Mouse (Mus musculus) forebrain, embryonic 16.5 days (tissue): Measurements from ENCODE around the gene Mast4. TPM values are rescaled to one million over a fixed set of nuclear protein-coding genes. Genes with fewer than 3 reads are reported as not detected.

Experiments used
- ATAC-seq: fragments of 200-750 bp; cut with Nextera tagmentation; 2 replicates; pipeline ENCODE4 v1.8.0; 2017; ENCODE audit warnings: mild to moderate bottlenecking, moderate library complexity
- H3K27ac ChIP-seq: fragments of 300-500 bp; sonication (generic); 2 replicates; pipeline ENCODE4 v1.5.1; 2014; ENCODE audit warnings: low read length, control low read depth
- H3K27me3 ChIP-seq: fragments of 300-500 bp; sonication (generic); replicated peaks from 2 replicates; pipeline ENCODE4 v1.6.1; 2014; ENCODE audit warnings: low read length; ENCODE audit not compliant: control insufficient read depth, insufficient read depth
- H3K36me3 ChIP-seq: fragments of 300-500 bp; sonication (generic); 2 replicates; pipeline ENCODE4 v1.6.1; 2014; ENCODE audit not compliant: control insufficient read depth, insufficient read depth
- H3K4me1 ChIP-seq: fragments of 300-500 bp; sonication (generic); replicated peaks from 2 replicates; pipeline ENCODE4 v1.6.1; 2014; ENCODE audit warnings: low read length; ENCODE audit not compliant: control insufficient read depth, insufficient read depth
- H3K4me2 ChIP-seq: fragments of 300-500 bp; sonication (generic); 2 replicates; pipeline ENCODE4 v1.6.1; 2014; ENCODE audit warnings: mild to moderate bottlenecking, low read length, control low read depth
- H3K4me3 ChIP-seq: fragments of 300-500 bp; sonication (generic); replicated peaks from 2 replicates; pipeline ENCODE4 v1.5.1; 2014; ENCODE audit warnings: mild to moderate bottlenecking, low read length, control low read depth
- H3K9ac ChIP-seq: fragments of 300-500 bp; sonication (generic); replicated peaks from 2 replicates; pipeline ENCODE4 v1.6.1; 2014; ENCODE audit warnings: low read depth, low read length, control low read depth
- H3K9me3 ChIP-seq: fragments of 300-500 bp; sonication (generic); 2 replicates; pipeline ENCODE4 v1.6.1; 2016; ENCODE audit warnings: low read length; ENCODE audit not compliant: control insufficient read depth
- WGBS: fragments of 180-500 bp; shearing (Covaris S2); extraction: QIAGEN DNeasy Blood & Tissue Kit; methylation state at CpG from one replicate; pipeline ENCODE4 v1.1.7; 2014; 5-methylcytosine and 5-hydroxymethylcytosine counted together
- polyA plus RNA-seq: library from polyadenylated mRNA; unstranded; fragments of >200 nt; fragmentation: Nextera tagmentation; extraction: Ambion mirVana; gene quantifications from 2 replicates; pipeline ENCODE4 v1.2.1, GENCODE M21; 2015

Gene Mast4
- polyA plus RNA-seq, 1 experiment from 2014 or later = 15.7 TPM

DNA sequence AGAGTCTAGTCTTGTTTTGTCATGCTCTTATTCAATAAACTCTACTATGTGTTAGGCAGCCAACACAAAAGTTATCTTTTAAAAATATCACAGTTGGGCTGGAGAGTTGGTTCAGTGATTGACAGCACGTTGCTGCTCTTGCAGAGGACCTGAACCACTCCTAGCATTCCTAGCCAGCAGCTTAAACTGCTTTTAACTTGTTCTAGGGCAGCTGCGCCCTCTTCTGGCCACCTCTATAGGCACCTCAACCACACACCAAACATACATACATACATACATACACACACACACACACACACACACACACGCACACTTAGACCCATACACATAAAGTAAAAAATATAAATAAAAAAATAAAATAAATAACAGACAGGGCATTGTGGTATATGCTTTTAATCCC is 262.5 kb downstream of the Mast4 start:
- no peak for ATAC-seq
- no peak overlapping the region for H3K9ac ChIP-seq
- H3K27me3 ChIP-seq = no peaks in the 10 kb centered on the region
- H3K4me2 ChIP-seq = no peak overlapping the region
- 78% methylated on average over 3 of the region's 3 CpGs for WGBS
- no peak overlapping the region for H3K27ac ChIP-seq
- H3K9me3 ChIP-seq = no peaks in the 10 kb centered on the region
- H3K4me3 ChIP-seq = no peak overlapping the region
- no peaks in the 10 kb centered on the region for H3K36me3 ChIP-seq
- peaks cover 7% of the 10 kb centered on the region for H3K4me1 ChIP-seq

- Histone ChIP-seq H3K4me3 (no peak overlapping the region), H3K27me3 (no peaks in the 10 kb centered on the region), H3K36me3 (no peaks in the 10 kb centered on the region), H3K4me1 (peaks cover 9% of the 10 kb centered on the region), H3K27ac (no peak overlapping the region), H3K9ac (no peak overlapping the region), H3K4me2 (no peak overlapping the region), H3K9me3 (no peaks in the 10 kb centered on the region)
- 22% methylated on average over 7 of the region's 7 CpGs for WGBS
- ATAC-seq = 0 out of 2 replicates have a peak, but pooled peaks have one; percentile 23
Measured at GRCm38 (mm10) chr13:103067581-103068166, 266.6 kb downstream of the Mast4 start.

GRCm38 (mm10) chr13:103065437-103065836 is 268.9 kb downstream of the Mast4 start:
- Histone ChIP-seq H3K36me3 (no peaks in the 10 kb centered on the region), H3K9me3 (no peaks in the 10 kb centered on the region), H3K4me1 (peaks cover 9% of the 10 kb centered on the region), H3K4me2 (no peak overlapping the region), H3K9ac (no peak overlapping the region), H3K4me3 (no peak overlapping the region), H3K27me3 (no peaks in the 10 kb centered on the region), H3K27ac (no peak overlapping the region)
- WGBS = 28% methylated on average over 7 of the region's 7 CpGs
- ATAC-seq = no peak

DNA sequence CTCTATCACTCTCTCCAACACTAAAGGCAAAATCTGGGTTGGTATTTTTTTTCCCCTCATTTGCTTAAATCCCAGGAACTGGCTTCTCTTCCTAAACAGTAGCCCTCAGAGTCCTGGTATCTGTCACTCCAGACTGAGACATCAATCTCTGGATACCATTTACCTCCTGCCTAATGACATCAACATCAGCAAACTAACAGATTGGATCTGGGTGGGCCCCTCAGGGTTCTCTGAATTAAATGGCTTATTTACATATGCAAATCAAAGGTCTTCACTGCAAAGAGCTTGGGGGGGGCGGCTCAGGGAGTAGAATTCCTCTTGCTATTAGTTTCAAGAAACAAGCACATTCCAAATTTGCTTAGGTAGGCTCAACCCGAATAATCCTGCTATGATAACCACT is 272.6 kb downstream of the Mast4 start:
- Histone ChIP-seq H3K27ac (no peak overlapping the region), H3K27me3 (no peaks in the 10 kb centered on the region), H3K4me2 (no peak overlapping the region), H3K9ac (no peak overlapping the region), H3K9me3 (no peaks in the 10 kb centered on the region), H3K36me3 (no peaks in the 10 kb centered on the region), H3K4me3 (no peak overlapping the region), H3K4me1 (0 out of 2 replicates have a peak, but pooled peaks cover 2% of the 10 kb centered on the region)
- no peak for ATAC-seq
- WGBS = 32% methylated on average over 2 of the region's 2 CpGs

- no peak for ATAC-seq
- Histone ChIP-seq H3K9ac (no peak overlapping the region), H3K27me3 (no peaks in the 10 kb centered on the region), H3K9me3 (no peaks in the 10 kb centered on the region), H3K4me2 (no peak overlapping the region), H3K27ac (no peak overlapping the region), H3K4me1 (no peaks in the 10 kb centered on the region), H3K36me3 (no peaks in the 10 kb centered on the region), H3K4me3 (no peak overlapping the region)
- 53% methylated on average over 11 of the region's 11 CpGs for WGBS
Measured at GRCm38 (mm10) chr13:103059995-103060652, 274.2 kb downstream of the Mast4 start.

- 80% methylated on average over 10 of the region's 10 CpGs for WGBS
- Histone ChIP-seq H3K9ac (no peak overlapping the region), H3K9me3 (no peaks in the 10 kb centered on the region), H3K36me3 (no peaks in the 10 kb centered on the region), H3K27me3 (no peaks in the 10 kb centered on the region), H3K4me1 (peaks cover 4% of the 10 kb centered on the region; the same call in 1 of the 2 replicates), H3K27ac (no peak overlapping the region), H3K4me3 (no peak overlapping the region), H3K4me2 (no peak overlapping the region)
- no peak for ATAC-seq
Measured at GRCm38 (mm10) chr13:103056451-103056850, 277.8 kb downstream of the Mast4 start.

- Histone ChIP-seq H3K4me2 (no peak overlapping the region), H3K9me3 (no peaks in the 10 kb centered on the region), H3K9ac (no peak overlapping the region), H3K27ac (no peak overlapping the region), H3K27me3 (no peaks in the 10 kb centered on the region), H3K4me3 (no peak overlapping the region), H3K36me3 (no peaks in the 10 kb centered on the region), H3K4me1 (peaks cover 4% of the 10 kb centered on the region; the same call in 1 of the 2 replicates)
- ATAC-seq = 0 out of 2 replicates have a peak, but pooled peaks have one; percentile 10
- 51% methylated on average over 7 of the region's 7 CpGs for WGBS
Measured at GRCm38 (mm10) chr13:103052661-103053060, 281.6 kb downstream of the Mast4 start.

DNA sequence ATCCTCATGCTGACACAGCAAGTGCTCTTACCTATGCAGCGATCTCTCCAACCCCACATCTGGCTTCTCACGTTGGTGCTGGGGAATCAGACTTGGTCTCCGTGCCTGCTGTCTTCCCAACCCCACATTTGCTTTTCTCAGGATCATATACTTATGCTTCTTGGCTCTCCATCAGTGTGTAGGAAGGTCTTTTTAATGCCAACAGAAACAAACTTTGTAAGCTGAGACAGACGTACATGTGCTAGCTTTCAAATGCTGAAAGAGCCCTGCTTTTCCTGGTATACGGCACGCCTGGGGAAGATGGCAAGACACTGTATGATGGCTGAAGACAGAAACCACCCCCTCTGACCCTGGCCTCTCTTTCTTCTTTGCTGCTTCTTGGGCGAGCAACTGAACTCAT is 285.3 kb downstream of the Mast4 start:
- no peak for ATAC-seq
- Histone ChIP-seq H3K9ac (no peak overlapping the region), H3K4me2 (no peak overlapping the region), H3K36me3 (no peaks in the 10 kb centered on the region), H3K27ac (no peak overlapping the region), H3K9me3 (no peaks in the 10 kb centered on the region), H3K4me1 (peaks cover 4% of the 10 kb centered on the region; the same call in 1 of the 2 replicates), H3K4me3 (no peak overlapping the region), H3K27me3 (no peaks in the 10 kb centered on the region)
- 79% methylated on average over 7 of the region's 7 CpGs for WGBS

- Histone ChIP-seq H3K9ac (no peak overlapping the region), H3K4me3 (no peak overlapping the region), H3K4me1 (no peaks in the 10 kb centered on the region), H3K27ac (no peak overlapping the region), H3K4me2 (no peak overlapping the region), H3K36me3 (no peaks in the 10 kb centered on the region), H3K9me3 (no peaks in the 10 kb centered on the region), H3K27me3 (no peaks in the 10 kb centered on the region)
- WGBS = 96% methylated on average over 9 of the region's 9 CpGs
- no peak for ATAC-seq
Measured at GRCm38 (mm10) chr13:103043692-103044091, 290.6 kb downstream of the Mast4 start.
